Mouse (Mus musculus) olfactory bulb, adult 2 months (tissue): Measurements from ENCODE around the gene Lax1.

ENCODE experiments used
- CTCF ChIP-seq: fragments of 200-500 bp; IDR thresholded peaks from 2 replicates; pipeline ENCODE4 v1.5.1; 2012; ENCODE audit warnings: low read depth, mild to moderate bottlenecking, low read length, moderate library complexity; ENCODE audit not compliant: insufficient read depth
- POLR2A ChIP-seq: fragments of 200-500 bp; IDR thresholded peaks from 2 replicates; pipeline ENCODE4 v1.6.1; 2012; ENCODE audit warnings: mild to moderate bottlenecking, low read depth, low read length, moderate library complexity; ENCODE audit not compliant: insufficient read depth

DNA sequence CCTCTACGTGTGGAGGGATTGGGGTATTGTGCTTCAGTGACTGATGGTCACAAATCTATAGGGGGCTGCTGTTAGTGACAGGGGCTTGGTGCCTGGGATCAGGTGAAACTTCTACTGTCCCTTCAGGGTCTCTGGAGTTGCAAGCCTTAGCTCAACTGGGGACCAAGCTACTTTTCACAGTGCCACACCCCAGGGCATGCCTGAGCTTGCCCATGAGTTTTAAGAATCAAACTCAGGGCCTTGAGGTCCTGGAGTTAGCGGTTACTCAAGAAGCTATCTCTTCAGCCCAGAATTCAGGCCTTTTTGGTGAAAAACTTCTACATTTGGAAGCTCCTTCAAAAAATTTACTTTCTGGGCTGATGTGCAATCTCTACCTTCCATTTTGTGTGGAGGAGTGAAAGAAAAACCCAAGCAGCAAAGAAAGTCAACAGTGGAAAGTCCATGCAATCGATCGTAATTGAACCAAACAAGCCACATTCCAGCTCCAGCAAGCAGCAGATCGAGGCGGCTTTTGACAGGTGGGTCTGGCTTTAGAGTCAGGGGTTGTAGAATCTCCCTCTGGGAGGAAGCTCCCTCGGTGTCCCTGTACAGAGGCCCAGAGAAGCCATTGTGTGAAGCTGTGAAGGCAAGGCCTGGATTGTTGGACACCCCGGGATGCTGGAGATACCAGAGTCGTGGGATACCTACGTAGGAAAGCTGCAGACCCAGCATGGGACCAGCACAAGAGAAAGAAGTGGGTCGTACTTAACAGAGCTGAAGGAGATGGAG, 25.5 kb downstream of the Lax1 start:
- TF ChIP-seq POLR2A: no peak
- no peak for TF ChIP-seq CTCF
